Mouse (Mus musculus): ENCODE data around the gene Smarcd2. TPM values are rescaled to one million over a fixed set of nuclear protein-coding genes. Genes with fewer than 3 reads are reported as not detected.

Gene Smarcd2
- polyA plus RNA-seq (2017; shearing (Covaris generic)) = 100 to 1,000 TPM; 132 to 161 TPM

DNA sequence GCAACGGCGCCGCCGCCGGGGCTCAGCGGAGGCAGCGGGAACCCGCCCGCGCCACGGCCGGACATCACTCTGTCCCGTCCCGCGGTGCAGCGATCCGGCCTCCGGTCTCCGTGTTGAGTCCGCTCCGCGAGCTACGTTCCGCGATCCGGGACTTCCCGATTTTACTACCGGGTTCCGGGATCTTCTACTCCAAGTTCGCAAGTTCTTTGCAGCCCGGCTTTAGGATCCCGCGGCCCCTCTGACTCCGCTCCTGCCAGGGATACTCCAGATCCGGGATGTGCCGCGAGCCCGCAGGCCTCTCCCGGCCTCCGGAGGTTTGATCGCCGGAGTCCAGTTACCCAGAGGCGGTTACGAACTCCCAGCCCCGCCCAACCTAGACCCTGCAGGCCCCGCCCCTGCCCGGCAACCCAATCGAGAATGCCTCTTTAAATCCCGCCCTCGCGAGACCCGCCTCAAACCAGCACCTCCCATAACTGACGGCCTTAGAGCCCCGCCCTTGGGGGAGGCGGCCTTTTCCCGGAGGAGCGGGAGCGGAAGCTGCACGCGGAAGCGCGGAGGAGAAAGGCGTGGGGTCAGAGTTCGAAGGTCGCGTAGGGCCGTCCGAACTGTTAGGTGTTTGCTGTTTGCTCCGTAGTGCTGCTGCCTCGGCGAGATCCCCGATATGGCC lies at the start of gene Smarcd2:
Gene Smarcd2, minus strand, starts transcription at position 329 of the 667 bp plus-strand sequence.

DNA sequence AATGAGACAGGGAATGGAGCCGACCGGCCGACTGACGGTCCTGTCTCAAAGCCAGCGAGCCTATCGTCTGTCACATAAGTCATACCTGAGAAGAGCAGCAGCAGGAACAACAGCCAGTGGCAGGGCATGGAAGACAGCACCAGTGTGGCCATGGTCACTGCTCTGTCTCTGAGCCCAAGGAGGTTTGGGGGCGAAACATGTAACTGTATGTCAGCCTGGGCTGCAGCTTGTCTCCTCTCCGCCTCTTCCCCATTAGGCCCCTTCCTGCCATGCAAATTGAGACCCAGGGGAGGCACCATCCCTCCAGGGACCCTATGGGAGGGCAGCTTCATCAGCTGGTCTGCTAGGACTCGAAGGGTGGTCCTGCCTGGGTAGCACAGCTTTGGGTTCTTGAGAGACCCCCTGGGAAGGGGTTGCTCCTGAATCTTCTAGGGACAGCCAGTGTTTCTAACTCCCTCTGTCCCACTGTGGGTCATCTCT lies 41.6 kb upstream of the Smarcd2 start, which contains the start of gene Cd79b:
Gene Cd79b, minus strand, starts transcription at position 430 of the 480 bp plus-strand sequence.

GRCm38 (mm10) chr11:106301765-106302164 lies 29.0 kb upstream of the Smarcd2 start, which contains the start of gene Gh:
Gene Gh (minus strand): TSS chr11:106301865.

DNA sequence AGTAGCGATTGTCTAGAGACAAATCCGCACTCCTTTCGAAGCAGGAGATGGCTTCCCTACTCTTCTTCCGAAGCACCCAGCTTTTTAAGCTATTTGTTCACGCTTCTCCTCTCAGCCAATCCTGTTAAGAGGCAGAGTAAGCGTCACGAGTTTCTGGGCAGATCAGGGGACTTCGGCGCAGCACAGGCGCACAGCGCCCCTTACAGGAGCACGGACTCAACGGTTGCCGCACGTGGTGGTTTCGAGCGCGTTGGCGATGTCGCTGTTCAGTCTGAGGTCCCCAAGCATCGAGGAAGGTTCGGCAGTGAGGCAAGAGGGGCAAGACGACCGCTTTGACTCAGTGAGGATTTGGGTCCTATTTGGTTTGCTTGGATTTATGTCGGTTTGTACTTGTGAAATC lies 3.7 kb upstream of the Smarcd2 start, which contains the start of gene Tcam1:
Gene Tcam1, plus strand, starts transcription at position 219 of the 400 bp plus-strand sequence.

DNA sequence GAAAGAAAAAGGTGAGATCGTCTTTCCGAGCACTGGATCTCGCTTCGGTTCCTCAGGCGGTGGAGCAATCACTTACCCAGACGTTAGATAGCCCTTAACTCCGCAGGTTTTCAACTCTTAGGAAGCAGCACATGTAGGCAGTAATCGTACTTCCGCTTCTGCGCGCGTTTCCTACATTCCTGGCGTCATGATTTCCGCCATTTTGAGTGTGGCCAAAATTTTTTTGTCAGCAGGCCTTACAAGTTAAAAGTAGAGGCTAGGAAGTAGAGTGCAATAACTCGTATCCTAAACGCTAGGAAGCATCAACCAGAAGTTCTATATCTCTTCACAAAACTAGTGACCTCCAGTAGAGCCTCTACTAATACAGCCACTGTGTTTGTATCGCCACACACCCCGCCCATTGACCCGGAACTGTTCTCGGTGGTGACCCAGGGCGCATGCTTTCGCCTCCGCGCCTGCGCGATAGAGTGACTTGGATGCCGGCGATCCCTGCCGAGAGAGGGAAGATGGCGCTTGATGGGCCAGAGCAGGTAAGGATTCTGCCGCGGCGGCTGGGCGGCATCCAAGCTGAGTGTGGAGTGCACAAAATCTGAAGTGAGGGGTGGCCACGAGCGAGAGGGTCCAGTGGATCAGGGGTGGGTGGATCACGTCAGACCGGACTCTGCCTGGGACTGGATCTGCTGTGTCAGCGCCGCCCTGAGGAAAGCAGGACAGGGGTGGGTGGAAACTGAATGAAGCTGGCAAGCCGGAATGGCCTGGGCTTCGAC lies 16.9 kb downstream of the Smarcd2 start, which contains the start of the genes Ftsj3 and Psmc5:
Gene Ftsj3, minus strand, starts transcription at position 395 of the 767 bp plus-strand sequence.
Gene Psmc5, plus strand, starts transcription at position 470 of the 767 bp plus-strand sequence.

DNA sequence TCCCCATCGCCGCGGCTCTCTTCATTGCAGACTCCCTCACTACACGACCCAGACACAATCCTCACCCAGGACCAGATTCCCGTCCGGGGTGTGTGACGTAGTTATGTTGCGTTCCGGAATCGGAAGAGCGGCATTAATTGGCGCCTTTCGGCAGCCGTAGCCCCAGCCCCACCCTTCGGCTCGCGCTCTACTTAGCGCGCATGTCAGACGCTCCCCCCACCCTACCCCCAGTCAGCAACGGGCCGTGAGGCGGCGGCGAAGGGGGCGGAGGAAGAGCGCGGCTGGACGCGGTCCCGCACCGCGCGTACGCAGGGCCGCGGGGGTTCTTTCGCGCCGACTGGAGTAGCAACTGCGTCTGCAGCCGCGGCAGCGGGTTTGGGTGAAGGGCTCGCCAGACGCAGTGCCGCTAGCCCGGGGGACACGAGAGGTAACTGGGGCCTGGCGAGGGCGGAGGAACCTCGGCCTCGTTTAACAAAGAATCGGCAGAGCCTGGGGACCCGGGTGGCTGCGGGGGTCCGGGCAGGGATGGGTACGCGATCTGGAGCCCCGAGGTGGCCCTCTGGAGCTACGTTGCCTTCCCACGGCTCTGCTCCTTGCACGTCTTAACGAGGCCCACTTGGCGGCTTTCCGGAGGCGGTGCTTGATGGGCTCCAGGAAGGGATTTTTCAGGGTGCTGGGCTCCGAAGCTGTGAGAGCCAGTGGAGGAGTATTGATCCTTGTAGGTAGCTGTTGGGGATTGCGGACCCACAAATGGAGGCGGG lies 55.9 kb downstream of the Smarcd2 start, which contains the start of gene Ddx42:
Gene Ddx42, plus strand, starts transcription at position 197 of the 761 bp plus-strand sequence.

GRCm38 (mm10) chr11:106215927-106216729 lies 56.6 kb downstream of the Smarcd2 start, which contains the start of gene Ccdc47:
Gene Ccdc47 (minus strand): TSS chr11:106216344.

Other genes starting within 250 kb of the Smarcd2 start
- gene Dcaf7, start 236.1 kb downstream of the Smarcd2 start, polyA plus RNA-seq (2017; shearing (Covaris generic)) = 10 to 100 TPM; 51.8 to 78.4 TPM
- 10 to 100 TPM; 14.3 to 15.8 TPM for gene Taco1, start 206.9 kb downstream of the Smarcd2 start, polyA plus RNA-seq (2017; shearing (Covaris generic))
- 10 to 100 TPM; 51.2 to 76.6 TPM for gene Map3k3, start 188.4 kb downstream of the Smarcd2 start, polyA plus RNA-seq (2017; shearing (Covaris generic))
- gene Gm10840, start 112.1 kb downstream of the Smarcd2 start, polyA plus RNA-seq (2017; shearing (Covaris generic)) = 1 to 10 TPM; 1.3 to 2.4 TPM
- gene Limd2, start 112.1 kb downstream of the Smarcd2 start, polyA plus RNA-seq (2017; shearing (Covaris generic)) = 1,000 to 10,000 TPM; 1,468 to 2,043 TPM
- gene Strada, start 70.8 kb downstream of the Smarcd2 start, polyA plus RNA-seq (2017; shearing (Covaris generic)) = 10 to 100 TPM; 25.7 to 29.6 TPM
- gene Ccdc47, start 56.6 kb downstream of the Smarcd2 start, polyA plus RNA-seq (2017; shearing (Covaris generic)) = 10 to 100 TPM; 92.0 to 94.0 TPM
- 10 to 100 TPM; 68.5 to 81.4 TPM for gene Ddx42, start 56.0 kb downstream of the Smarcd2 start, polyA plus RNA-seq (2017; shearing (Covaris generic))
- gene Ftsj3, start 16.9 kb downstream of the Smarcd2 start, polyA plus RNA-seq (2017; shearing (Covaris generic)) = 10 to 100 TPM; 41.8 to 72.1 TPM
- gene Psmc5, start 16.8 kb downstream of the Smarcd2 start, polyA plus RNA-seq (2017; shearing (Covaris generic)) = 100 to 1,000 TPM; 169 to 199 TPM
- under 1 TPM; 0.05 to 0.17 TPM for gene Tcam1, start 3.7 kb upstream of the Smarcd2 start, polyA plus RNA-seq (2017; shearing (Covaris generic))
- not detected for gene Gh, start 28.9 kb upstream of the Smarcd2 start, polyA plus RNA-seq (2017; shearing (Covaris generic))
- 10 to 100 TPM; 32.3 to 47.4 TPM for gene Cd79b, start 41.8 kb upstream of the Smarcd2 start, polyA plus RNA-seq (2017; shearing (Covaris generic))
- under 1 TPM; 0.06 to 0.17 TPM for gene Scn4a, start 80.3 kb upstream of the Smarcd2 start, polyA plus RNA-seq (2017; shearing (Covaris generic))
- gene Prr29, start 92.5 kb upstream of the Smarcd2 start, polyA plus RNA-seq (2017; shearing (Covaris generic)) = under 1 TPM; 0.27 to 0.42 TPM
- gene Icam2, start 115.1 kb upstream of the Smarcd2 start, polyA plus RNA-seq (2017; shearing (Covaris generic)) = 10 to 100 TPM; 76.8 to 99.6 TPM
- 10 to 100 TPM in 1 of 2 experiments, 1 to 10 TPM in 1; 3.5 to 10.2 TPM for gene Ern1, start 214.9 kb upstream of the Smarcd2 start, polyA plus RNA-seq (2017; shearing (Covaris generic))